Mouse (Mus musculus) right cerebral cortex, postnatal 14 days (tissue): ENCODE measurements around the gene Etl4.

ENCODE experiments used
- DNase-seq: peaks from one replicate; pipeline ENCODE4 v3.0.0; 2022

Gene Etl4

DNA sequence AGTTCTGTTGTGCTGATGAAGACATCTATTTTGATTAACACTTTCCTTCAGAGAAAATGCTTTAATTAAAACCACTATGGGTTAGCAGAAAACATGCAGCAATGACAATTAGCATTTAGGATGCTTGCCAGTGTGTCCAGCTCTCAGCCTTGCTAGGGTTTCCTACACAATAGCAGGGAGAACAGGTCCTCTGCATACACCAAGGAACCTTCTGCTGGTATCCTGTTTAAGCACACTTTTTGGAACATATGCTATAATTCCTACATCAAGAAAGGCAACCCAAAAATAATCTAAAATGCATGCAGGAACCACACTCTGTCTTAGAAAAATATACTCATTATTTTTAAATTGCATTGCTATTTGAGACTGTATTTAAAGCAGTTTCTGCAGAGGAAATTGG lies 673.5 kb downstream of the Etl4 start:
- DNase-seq: no peak

DNA sequence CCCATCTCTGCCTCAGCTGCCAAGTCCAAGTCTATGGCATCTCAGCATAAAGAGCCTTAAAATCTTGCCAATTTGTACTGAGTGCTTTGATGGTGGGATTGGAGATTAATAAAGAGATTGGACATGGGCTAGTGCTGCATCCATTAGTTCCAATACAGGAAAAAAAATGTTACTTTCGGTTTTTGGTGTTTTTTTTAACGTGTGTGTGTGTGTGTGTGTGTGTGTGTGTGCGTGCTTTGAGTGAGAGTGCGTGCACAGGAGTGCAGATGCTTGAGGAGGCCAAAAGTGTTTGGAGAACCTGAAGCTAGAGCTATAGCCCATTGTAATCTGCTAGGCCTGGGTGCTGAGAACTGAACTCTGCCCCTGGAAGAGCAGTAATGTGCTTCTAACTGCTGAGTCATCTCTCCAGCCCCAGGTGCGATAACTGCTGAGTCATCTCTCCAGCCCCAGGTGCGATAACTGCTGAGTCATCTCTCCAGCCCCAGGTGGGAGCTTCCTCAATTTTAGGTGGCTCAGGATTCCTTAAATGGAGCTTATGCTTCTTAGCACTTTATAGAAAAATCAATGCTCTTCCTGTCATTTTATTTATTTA lies 674.1 kb downstream of the Etl4 start:
- no peak for DNase-seq

DNA sequence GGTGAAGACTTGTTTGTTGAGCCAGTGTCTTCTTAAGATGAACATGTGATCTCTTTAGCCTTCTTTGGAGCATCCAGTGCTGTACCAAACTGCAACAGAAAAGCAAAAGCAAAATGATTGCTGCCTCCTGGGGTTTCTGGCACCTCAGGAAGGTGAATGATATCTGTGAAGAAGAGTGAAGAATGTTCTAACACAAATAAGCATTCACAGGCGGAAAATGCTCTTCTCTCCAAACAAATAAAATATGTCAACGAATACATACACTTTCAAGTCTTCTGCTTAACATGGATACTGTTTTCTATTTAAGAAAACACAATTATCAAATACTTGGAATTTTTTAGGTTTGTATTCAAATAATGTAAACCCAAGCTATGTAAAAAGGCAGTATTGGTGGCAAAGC lies 678.3 kb downstream of the Etl4 start:
- DNase-seq: no peak

DNA sequence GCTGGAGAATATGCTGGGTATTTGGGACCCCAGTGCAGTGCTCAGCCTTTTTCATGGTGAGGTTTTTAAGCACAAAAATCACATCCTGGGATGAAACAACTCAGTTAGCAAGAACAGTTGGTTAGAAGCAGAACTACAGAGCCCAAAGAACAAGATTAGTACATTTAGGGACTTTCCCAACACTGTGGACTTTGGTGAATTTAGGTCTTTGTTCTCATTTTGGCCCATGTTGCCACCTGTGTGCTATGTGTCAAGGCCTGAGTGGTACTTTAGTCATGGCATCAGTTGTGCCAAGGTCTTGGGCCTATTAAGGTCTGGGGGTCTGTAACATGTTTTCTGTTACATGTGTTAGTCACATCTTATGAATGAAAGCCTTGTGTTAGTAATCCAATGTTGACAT lies 679.1 kb downstream of the Etl4 start:
- no peak for DNase-seq

DNA sequence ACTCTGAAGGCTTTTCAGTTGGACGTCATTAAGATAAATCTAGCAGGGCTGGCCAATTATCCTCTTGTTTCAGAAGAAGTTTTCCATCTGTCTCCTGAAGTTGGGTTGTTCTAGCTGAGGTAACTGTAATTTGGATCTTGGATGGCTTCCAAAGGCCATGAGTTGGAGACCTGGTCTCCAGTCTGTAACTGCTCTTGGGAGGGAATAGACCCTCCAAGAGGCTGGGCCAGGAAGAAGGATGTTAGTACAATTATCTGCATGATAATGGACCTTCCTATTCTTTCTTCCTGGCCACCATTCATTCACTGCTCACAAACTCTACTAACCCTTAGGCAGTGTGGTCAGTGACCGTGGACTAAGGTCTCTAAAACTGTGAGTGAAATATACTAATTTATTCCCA lies 684.5 kb downstream of the Etl4 start:
- DNase-seq: no peak

DNA sequence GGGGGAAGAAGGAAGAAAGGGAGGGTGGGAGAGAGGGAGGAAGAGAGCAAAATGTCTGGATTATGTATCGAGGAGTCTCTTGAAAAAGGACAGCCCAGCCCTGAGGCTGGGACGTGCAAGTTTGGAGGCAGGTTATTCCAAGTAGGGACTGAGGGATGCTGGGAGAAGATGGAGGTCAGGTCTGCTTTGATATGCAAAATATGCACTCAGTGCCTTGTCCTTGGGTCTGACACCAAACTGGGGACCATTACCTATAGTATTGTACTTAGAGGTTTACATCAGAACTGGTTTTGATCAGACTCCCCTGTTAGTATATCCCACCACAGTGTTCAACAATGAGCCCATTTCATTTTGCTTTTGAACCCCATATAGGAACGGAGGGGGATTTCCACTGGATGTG lies 685.4 kb downstream of the Etl4 start:
- DNase-seq: no peak

DNA sequence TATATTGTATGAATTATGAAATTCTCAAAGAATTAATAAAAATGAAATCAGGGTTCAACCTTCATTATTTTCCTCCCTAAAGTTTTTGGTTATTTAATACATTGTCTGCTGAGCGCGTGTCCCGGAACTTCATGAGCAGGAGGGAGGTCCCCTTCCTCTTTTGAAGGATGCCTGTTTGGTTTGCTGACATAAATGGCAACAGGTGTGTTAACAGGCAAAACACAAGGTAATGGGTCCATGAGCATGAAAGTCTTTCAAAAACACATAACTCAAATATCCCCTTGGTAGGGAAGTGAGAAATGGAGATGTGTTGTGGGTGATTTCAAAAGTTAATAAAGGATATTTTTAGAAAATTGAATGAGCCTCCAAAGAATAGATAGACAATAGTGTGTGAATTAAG lies 687.0 kb downstream of the Etl4 start:
- DNase-seq: no peak

DNA sequence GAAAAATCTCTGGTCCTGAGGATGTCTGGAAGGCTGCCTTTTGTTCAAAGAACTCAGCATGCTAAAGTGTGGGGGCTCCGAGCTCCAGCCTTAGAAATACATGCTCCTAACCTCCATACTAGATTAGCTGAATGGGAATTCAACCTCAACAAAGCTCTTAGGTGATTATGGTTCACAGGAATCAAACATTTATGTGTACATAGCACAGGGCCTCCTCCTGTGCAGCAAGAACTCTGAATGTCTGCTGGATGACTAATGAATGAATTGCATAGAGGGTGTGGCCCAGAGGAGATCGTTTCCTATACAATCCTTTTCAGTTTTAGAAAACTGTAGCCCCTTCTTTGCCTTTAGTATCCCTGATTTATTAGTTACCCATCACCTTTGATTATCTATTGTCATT lies 687.6 kb downstream of the Etl4 start:
- no peak for DNase-seq

DNA sequence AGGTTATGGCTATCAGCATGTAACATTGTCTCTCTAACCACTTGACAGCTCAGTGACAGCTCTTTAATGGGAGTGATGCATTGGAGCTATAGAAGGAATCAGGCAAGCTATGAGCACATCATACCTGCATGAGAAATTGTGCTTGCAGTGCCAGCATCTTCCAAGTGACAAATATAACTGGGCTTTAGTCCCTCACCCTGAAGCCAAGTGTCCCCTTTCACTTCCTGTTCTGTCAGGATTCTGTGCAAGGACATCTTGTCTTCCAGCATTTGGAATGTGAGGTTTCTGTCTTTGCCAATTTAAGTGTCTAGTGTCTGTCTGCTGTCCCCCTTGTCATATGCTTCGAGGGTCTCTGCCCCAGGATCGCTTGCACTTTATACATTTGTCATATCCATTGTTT lies 693.1 kb downstream of the Etl4 start:
- DNase-seq: no peak

DNA sequence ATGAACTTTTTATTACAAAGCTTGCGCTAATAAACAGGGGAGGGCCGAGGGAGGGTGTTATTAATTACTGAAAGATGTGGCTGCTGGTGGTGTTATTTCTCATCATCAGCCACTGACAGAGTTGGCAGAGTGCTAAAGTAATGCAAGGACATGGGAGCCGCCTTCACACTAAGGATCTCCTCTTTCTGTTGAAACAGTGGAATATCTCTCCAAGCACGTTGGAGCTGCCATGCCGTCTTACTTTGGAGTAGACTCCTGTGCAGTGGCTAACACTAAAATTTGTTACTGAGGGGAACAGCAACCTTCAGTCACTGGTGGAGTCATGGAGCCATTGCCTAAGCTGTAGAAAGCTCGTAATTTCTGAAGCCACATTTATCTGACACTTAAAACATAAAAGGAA lies 694.0 kb downstream of the Etl4 start:
- DNase-seq: no peak

DNA sequence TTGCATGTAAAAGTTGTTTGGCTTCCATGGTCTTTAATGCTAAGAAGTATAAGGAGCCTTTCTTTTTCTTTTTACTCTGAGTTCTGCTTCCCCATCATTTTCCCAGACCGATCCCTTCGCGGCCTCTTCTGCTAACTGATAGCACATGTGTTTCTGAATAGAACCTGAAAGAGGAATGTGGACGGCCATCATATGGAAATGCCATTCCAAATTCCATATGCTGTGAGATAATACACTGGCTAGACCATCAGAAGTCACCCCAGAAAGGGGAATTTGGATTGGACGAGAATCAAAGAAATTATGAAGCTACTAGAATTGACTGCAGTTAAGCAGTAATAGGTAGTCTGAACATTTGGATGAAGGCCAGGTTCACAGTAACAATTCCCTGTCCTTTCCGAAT lies 694.4 kb downstream of the Etl4 start:
- DNase-seq: no peak

DNA sequence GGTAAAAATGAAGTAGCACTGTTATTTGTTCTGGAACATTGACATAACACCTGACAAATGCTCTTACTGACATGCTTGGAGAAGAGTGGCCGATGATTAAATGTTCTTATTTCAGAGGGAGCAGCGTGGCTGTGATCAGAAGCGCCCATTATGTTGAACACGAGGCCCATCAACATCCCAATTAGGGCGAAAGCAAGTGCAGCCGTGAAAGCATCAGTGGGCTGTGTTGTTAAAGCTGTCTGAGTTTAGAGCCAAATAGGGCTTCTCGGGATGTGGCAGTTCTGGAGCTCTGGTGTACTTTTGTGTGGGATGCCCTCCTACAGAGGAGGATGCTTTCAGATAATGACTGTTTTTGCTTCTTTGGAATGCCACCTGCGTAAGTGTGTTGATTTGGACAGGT lies 699.6 kb downstream of the Etl4 start:
- no peak for DNase-seq

DNA sequence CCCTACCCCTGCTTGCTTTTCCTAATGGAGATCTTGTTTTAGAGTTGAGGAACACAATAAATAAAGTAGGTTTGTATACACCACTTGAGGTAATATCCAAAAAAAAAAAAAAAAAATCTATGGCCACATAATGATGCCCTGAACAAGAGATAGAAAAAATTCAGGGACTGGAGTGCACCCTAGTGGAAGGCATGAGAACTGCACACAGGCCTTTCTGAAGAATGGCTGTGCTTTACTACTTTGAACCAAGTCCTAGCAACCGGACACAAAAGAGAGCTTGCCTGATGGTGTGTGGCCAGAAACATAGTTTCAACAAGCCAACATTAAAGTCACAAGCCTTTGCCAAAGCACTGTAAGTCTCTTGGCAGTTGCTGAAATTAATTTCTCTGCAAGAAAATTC lies 706.4 kb downstream of the Etl4 start:
- peak; percentile 40 for DNase-seq

DNA sequence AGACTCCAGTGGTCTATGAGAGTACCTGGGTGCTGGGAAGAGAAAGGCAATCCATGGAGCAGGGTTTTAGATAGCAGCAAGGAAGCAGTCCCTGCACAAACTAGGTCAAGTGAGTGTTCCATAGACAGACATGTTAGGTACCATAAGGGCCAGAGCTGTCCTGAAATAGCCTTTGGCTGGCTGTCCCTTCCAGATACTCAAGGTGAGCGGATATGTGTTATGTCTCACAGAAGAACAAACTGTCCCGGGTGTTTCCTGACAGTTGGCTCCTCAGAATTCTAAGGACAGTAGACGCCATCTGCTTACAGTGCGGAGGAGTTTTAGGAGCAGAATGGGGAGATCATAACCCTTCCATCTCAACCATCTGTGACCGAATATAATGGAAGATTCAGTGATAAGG lies 708.8 kb downstream of the Etl4 start:
- DNase-seq: no peak

DNA sequence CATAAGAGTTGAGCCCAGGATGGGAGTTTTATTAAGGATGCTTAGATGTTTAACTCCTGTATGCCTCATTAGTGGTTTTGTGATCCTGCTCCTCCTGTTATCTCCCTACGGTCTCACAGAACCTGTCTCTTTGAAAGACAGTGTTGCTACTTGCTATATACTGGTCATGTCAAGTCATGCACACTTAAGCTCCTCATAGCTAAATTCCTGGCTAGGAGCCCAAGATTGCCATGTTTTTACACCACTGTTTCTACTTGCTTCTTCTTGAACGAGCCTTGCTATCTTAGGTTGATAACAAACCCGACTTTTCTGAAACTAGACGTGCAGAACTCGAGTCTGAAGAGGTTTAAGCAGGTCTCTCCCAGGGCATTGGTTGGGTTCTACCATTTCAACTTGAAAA lies 710.3 kb downstream of the Etl4 start:
- DNase-seq: no peak

DNA sequence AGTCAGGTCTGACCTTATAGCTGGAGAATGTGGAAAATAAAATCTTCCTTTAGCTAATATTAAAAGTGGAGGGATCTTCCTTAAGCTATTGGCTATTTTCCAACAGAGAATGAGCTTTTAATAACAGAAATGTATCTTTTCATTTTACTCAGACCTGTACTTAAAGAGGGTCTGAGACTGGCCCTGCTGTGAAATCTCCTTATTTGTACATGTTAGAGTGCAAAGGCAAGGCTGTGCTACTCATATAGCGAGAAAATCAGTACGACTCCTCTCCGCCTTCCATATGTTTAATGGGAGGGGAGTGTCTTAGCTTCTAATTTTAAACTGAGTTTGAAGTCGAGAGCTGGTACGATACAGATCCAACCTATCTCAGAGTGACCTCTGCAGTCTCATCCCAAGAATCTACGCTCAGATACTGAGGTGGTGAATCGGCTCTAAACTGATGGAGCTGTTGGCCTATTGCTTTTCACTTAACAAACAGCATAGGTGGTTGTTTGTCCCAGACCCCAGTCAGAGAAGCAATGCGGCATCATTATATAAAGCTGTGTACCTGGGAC lies 719.7 kb downstream of the Etl4 start:
- no peak for DNase-seq

DNA sequence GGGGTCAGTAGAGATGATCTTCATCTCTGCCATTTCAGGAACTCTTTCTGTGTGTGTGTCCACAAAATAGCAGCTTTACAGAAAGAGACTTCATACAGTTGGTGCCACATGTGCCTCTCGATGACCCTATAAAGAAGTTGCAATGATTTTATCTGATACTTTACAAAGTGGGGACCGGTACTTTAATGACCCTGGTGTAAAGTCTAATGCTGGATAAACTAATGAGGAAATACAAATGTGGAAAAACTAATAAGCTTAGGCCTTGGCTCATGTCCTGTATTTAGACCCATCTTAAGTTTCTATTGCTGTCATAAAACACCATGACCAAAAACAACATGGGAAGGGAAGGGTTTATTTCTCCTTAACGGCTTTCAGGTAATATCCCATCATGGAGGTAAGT lies 729.0 kb downstream of the Etl4 start:
- no peak for DNase-seq

DNA sequence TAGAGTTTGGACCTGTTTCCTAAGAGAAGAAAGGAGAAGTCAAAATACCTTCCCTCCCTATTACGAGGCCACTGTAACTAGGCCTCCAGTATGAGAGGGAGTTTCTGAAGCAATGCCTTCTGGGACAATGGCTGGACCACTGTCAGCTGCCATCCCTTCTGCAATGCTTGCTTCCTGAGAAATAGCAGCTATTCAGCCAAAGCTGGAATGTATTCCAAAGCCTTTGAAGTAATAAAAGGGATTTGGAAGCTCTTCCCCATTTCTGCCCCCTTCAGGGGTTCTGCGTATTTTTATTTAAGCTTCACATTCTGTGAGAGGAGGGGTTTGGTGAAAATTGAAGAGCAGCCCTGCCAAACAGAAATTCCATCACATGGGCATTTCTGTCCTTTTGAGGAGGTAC lies 730.1 kb downstream of the Etl4 start:
- DNase-seq: no peak

DNA sequence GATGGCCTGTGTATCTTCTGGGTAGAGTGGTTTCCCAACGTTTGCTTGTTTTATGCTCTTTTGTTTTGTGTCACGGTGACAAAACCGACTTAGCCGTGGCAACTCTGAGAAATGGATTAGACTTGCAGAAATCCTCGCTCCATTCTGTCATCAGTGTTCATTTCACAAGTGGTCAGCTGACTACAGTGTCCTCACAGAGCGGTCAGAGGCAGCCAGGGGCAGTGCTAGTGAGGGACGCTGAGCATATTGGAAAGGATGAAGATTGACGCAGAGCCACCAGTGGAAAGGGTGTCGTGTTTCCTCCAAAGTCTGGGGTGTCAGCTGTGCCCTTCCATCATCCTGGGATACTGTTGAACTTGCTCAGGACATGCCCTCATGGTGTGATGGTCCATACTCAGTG lies 733.2 kb downstream of the Etl4 start:
- no peak for DNase-seq

DNA sequence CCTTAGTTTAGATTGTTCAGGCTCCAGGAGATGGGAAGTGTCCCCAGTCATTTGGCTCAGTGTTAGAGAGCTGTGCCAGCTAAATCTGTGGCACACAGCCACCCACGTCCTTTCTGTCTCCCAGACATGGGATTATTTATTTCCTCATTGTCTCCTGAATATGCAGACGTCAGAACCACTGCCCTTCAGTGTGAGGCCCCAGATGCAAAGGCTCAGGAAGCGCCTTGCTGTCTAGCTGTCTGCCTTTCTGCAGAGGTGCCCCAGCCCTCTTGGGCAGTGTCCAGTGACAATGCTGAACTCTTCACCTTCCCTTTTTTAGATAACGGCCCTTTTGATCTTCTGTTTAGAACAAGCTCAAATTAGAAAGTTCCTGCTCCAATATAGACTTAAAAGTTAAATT lies 740.2 kb downstream of the Etl4 start:
- DNase-seq: peak; percentile 29

DNA sequence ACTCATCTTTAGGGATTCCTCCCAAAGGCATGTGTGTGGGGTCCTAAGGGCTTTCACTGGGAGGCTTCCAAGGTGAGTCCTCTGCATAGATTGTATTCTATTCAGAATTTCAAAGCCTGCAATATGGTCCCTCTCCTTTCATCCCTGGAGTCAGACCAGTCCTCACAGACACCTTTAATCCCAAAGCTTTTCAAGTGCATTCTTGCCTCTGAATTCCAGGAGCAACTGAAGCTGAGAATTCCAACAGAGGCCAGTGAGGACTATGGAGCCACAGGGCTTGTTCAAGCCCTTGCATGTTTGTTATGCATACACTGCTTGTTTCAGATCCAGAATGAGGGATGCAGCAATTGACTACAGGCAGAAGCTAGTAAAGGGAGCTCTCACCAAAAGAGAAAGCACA lies 743.5 kb downstream of the Etl4 start:
- no peak for DNase-seq

DNA sequence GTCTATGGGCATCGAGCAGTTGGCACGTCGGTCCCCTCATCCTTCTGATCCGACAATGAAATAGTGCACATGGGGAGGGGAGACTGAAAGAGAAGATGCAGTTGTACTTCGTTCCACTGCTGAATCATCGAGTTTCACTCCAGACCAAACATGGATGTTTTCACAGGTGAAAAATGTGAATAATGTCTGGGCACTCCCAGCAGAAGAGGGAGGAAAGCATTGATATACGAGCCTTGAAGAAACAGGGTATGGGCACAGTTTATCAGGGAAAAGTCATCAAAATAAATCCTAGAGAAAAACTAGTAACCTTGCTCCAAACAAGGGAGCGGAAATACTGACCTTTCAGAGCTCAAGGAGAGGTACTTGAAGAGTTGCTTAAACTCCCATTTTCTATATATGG lies 744.5 kb downstream of the Etl4 start:
- no peak for DNase-seq

DNA sequence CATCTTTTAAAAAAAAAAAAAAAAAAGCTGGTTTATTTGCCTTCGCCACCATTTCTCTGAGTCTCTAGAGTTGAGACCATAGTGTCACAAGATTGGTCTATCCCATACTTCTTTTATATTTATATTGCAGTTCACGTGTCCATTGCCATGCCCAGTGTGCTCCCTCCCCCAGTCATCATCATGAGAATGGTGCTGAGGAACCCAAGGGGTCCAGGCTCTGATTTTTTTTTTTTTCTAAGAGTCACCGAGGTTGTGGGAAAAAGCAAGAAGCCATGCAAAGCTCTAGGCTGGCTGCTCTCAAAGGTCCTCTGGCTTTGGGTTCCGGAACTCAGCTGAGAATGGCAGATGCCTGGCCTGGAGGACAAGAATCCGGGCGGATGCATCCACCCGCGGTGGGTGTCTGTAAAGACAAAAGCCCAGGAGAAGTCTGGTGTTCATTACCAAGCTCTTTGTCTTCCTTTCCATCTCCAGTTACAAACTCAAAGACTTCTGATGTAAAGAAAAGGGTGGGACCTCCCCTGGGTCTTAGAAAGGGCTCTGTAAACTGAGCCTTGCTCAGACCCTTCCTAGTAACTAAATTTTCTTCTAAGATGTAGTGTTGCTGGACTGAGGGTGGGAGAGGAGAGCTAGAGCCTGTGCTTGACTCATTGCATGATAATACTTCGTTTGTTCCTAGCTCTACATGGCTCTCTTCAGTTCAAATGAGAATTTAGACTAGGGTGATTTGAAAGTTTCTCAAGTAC lies 745.2 kb downstream of the Etl4 start:
- DNase-seq: no peak

DNA sequence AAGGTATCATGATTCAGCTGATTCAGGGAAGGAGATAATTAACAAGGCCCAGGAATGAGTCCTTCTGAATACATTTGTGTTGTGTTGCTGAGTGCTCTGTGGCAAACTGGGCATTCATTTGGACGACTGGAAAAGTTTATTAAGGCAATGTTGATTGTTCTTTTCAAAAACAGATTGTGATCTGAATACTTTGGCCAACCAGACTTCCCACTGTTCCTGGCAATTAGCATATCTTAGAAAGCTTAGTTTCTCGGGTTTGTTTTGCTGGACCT lies 745.7 kb downstream of the Etl4 start:
- DNase-seq: no peak

DNA sequence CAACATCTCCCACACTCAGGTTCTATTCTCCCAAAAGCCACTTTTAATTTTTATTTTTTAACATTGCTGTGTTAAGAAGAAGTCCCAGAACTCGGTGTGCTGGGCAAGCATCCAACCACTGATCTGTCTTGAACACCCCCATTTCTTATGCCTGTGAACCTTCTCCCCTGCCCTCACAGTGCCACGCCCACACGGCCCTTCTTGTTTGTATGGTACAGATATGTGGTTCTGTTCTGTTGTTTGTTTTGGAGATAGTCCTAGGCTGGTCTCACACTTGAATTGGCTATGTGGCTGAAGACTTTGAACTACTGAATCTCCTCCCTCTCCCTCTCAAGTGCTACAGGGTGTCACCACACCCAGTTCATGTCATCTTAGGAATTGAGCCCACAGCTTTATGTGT lies 748.3 kb downstream of the Etl4 start:
- no peak for DNase-seq
